Mouse (Mus musculus): ENCODE measurements around the gene Atoh7. TPM values are rescaled to one million over a fixed set of nuclear protein-coding genes. Genes with fewer than 3 reads are reported as not detected.

Gene Atoh7
- total RNA-seq, 2 experiments from 2014 or later: not detected

Other genes starting within 250 kb of the Atoh7 start
- 10 to 100 TPM in 1 of 2 experiments, 1 to 10 TPM in 1; 7.3 to 12.8 TPM for gene Tet1, start 190.7 kb upstream of the Atoh7 start, total RNA-seq (2021)
- gene Slc25a16, start 179.0 kb upstream of the Atoh7 start, total RNA-seq (2021): 10 to 100 TPM; 41.5 to 45.3 TPM
- gene Dna2, start 152.6 kb upstream of the Atoh7 start, total RNA-seq (2021): 1 to 10 TPM; 3.7 to 6.7 TPM
- 10 to 100 TPM; 14.8 to 30.7 TPM for gene Rufy2, start 119.4 kb upstream of the Atoh7 start, total RNA-seq (2021)
- 10 to 100 TPM; 36.4 to 51.7 TPM for gene Hnrnph3, start 75.4 kb upstream of the Atoh7 start, total RNA-seq (2021)
- gene Pbld2, start 75.3 kb upstream of the Atoh7 start, total RNA-seq (2021): 1 to 10 TPM; 3.2 to 6.4 TPM
- 10 to 100 TPM; 13.0 to 31.0 TPM for gene Pbld1, start 39.5 kb upstream of the Atoh7 start, total RNA-seq (2021)
- 10 to 100 TPM in 1 of 2 experiments, 1 to 10 TPM in 1; 3.8 to 14.6 TPM for gene Mypn, start 104.3 kb downstream of the Atoh7 start, total RNA-seq (2021)
- 10 to 100 TPM; 76.3 to 89.6 TPM for gene Herc4, start 144.2 kb downstream of the Atoh7 start, total RNA-seq (2021)

Data from adrenal gland, postnatal 10 days (tissue).